In the genomic region with DNA sequence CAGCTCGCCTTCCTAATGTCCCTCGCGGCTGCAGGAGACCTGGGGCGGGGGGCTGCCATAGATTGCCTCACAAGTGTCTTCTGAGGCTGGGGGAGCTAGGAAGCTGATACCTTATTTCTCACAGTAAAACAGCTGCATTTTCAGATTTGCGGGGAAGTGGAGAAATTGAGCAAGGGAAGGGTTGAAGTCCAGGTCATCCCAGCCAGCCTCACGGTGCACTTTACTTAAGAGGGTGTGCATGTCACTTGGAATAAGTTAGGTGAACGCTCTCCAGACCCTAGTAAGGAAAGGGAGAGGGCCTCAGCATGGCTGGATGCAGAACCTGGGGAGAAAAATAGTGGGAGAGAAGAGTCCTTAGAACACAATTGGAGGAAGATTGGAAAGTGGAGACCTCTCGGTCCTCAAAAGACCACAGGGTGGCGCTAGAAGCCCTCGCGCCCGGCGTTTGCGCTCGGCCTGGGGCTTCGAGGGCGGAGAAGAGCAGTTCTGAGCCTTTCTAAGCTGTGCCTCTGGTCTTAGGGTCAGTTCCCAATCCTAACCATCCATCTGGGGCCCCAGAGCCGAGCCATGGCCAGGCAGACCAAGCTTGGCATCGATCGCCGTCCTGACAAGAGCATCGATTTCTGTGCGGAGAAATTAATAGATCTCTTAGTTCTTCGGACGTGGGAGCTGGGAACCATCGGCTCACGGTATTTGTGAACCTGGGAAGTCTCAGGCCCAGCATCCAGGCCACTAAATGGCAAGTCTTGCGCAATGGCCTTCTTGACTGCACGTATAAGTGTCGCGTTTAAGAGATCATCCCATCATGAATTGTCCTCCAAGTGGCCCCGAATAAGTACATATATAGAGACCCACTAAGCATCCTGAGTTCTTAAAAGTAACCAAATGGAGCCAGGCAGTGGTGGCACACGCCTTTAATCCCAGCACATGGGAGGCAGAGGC, we compare ENCODE assay signal across 8 mouse cellular contexts. TPM values are rescaled to one million over a fixed set of nuclear protein-coding genes. Genes with fewer than 3 reads are reported as not detected.
A peak's percentile ranks its signal among the peaks of the same experiment; 100 is the strongest.
DNase-seq lines count a peak whose midpoint lies in the region; ATAC-seq and TF ChIP-seq lines count a peak whose summit lies in the region.

No protein-coding gene starts in this region.

- no peaks in the 10 kb centered on the region for H3K4me1 ChIP-seq in thymus, adult 2 months (replicated peaks; ENCODE audit: control insufficient read depth, insufficient read depth, low read length)
- peaks cover 40% of the 10 kb centered on the region for H3K4me1 ChIP-seq in limb, embryonic 12.5 days (replicated peaks)
- peaks cover 35% of the 10 kb centered on the region for H3K4me1 ChIP-seq in midbrain, embryonic 12.5 days

- no peak for TF ChIP-seq POLR2A in thymus, adult 2 months (IDR thresholded peaks at IDR 0.05; ENCODE audit: control insufficient read depth, extremely low read depth, insufficient read depth, low read length, poor library complexity)

- no peaks in the 10 kb centered on the region for H3K36me3 ChIP-seq in thymus, adult 2 months (ENCODE audit: control insufficient read depth, insufficient read depth, low read length)
- H3K36me3 ChIP-seq in limb, embryonic 12.5 days, result no peaks in the 10 kb centered on the region
- H3K36me3 ChIP-seq in midbrain, embryonic 12.5 days, result no peaks in the 10 kb centered on the region

- intact Hi-C loops in gastrocnemius, adult 2 months (cut with DNase I), result loop anchor here (1.0 to 5.0 kb wide), 2 partner anchors 21 to 42 kb away; no protein-coding TSS in a partner anchor

- peak overlapping the region; percentile 62 for H3K4me2 ChIP-seq in limb, embryonic 12.5 days
- H3K4me2 ChIP-seq in midbrain, embryonic 12.5 days (replicated peaks), result peak overlapping the region; percentile 49

- H3K9me3 ChIP-seq in limb, embryonic 12.5 days, result no peaks in the 10 kb centered on the region
- H3K9me3 ChIP-seq in midbrain, embryonic 12.5 days, result no peaks in the 10 kb centered on the region

- peak overlapping the region; percentile 53 for H3K9ac ChIP-seq in limb, embryonic 12.5 days (replicated peaks)
- peak overlapping the region; percentile 46; the same call in 1 of the 2 replicates for H3K9ac ChIP-seq in midbrain, embryonic 12.5 days (replicated peaks)

- peak; percentile 56 for ATAC-seq in inflammation-experienced regulatory T-cells, adult 6 months
- ATAC-seq in limb, embryonic 12.5 days (ENCODE audit: insufficient number of reproducible peaks, insufficient read depth, low FRiP score, low TSS enrichment, low read depth), result no peak
- no peak; the same call in 1 of the 2 replicates for ATAC-seq in midbrain, embryonic 12.5 days (ENCODE audit: low FRiP score, low read depth)

- TF ChIP-seq CTCF in thymus, adult 2 months (IDR thresholded peaks at IDR 0.05; ENCODE audit: borderline replicate concordance, control insufficient read depth, extremely low read depth, insufficient read depth, low read length, poor library complexity), result peak; percentile 81
- peak; percentile 92 for TF ChIP-seq CTCF in gastrocnemius, adult 2 months (IDR thresholded peaks at IDR 0.05)

- DNase-seq in thymus, adult 2 months, result peak; percentile 54
- DNase-seq in thymus, adult 18-20 months, result no peak
- peak; percentile 58 to 75 for DNase-seq in cerebellum, postnatal 25 days
- peak; percentile 75 for DNase-seq in gastrocnemius, adult 2 months
- DNase-seq in spleen, postnatal 36 days (ENCODE audit: low spot score in 2 of 2), result peak; percentile 17 to 18

- no peak overlapping the region for H3K27ac ChIP-seq in thymus, adult 2 months (ENCODE audit: control insufficient read depth, insufficient read depth, low read length)
- no peak overlapping the region for H3K27ac ChIP-seq in gastrocnemius, adult 2 months
- H3K27ac ChIP-seq in limb, embryonic 12.5 days, result no peak overlapping the region
- H3K27ac ChIP-seq in midbrain, embryonic 12.5 days (replicated peaks), result no peak overlapping the region

- peaks cover 28% of the 10 kb centered on the region; the same call in 1 of the 2 replicates for H3K27me3 ChIP-seq in thymus, adult 2 months (ENCODE audit: control insufficient read depth, insufficient read depth, low read length)
- H3K27me3 ChIP-seq in limb, embryonic 12.5 days, result peaks cover 100% of the 10 kb centered on the region
- H3K27me3 ChIP-seq in midbrain, embryonic 12.5 days, result peaks cover 100% of the 10 kb centered on the region

- 19% methylated on average over 33 of the region's 33 CpGs for WGBS in thymus, adult 2 months
- WGBS in limb, embryonic 12.5 days, result 16% methylated on average over 33 of the region's 33 CpGs
- 14% methylated on average over 33 of the region's 33 CpGs for WGBS in midbrain, embryonic 12.5 days

- H3K4me3 ChIP-seq in thymus, adult 2 months (ENCODE audit: control insufficient read depth, insufficient read depth, low read length), result no peak overlapping the region
- H3K4me3 ChIP-seq in gastrocnemius, adult 2 months, result peak overlapping the region; percentile 58
- H3K4me3 ChIP-seq in limb, embryonic 12.5 days (replicated peaks), result peak overlapping the region; percentile 40
- H3K4me3 ChIP-seq in midbrain, embryonic 12.5 days, result peak overlapping the region; percentile 37

RNA-seq across cellular contexts. Expression of gene Ntrk1, which starts 0.6 kb away (rescaled TPM):
- polyA plus RNA-seq in thymus, adult 2 months (2012; rRNA removed), result 0.67 and 0.89 TPM in 2 replicates
- not detected for total RNA-seq in gastrocnemius, adult 2 months (2021)
- polyA plus RNA-seq in inflammation-experienced regulatory T-cells, adult 6 months (2017; shearing (Covaris generic)), result under 1 TPM in 1 of 3 experiments, not detected in 2; 0.17 TPM
- 1.5 and 5.1 TPM in 2 replicates for polyA plus RNA-seq in limb, embryonic 12.5 days (2016; fragmentation: Nextera tagmentation; extraction: Ambion mirVana)
- 3.0 and 3.9 TPM in 2 replicates for polyA plus RNA-seq in midbrain, embryonic 12.5 days (2016; fragmentation: Nextera tagmentation; extraction: Ambion mirVana)

RNA-seq across cellular contexts. Expression of gene Insrr, which starts 1.1 kb away (rescaled TPM):
- 0.58 and 0.64 TPM in 2 replicates for polyA plus RNA-seq in thymus, adult 2 months (2012; rRNA removed)
- total RNA-seq in gastrocnemius, adult 2 months (2021), result not detected
- polyA plus RNA-seq in inflammation-experienced regulatory T-cells, adult 6 months (2017; shearing (Covaris generic)), result 1 to 10 TPM in 2 of 3 experiments, under 1 TPM in 1; 0.42 to 1.2 (median 1.1) TPM
- polyA plus RNA-seq in limb, embryonic 12.5 days (2016; fragmentation: Nextera tagmentation; extraction: Ambion mirVana), result 0.40 and 0.44 TPM in 2 replicates
- polyA plus RNA-seq in midbrain, embryonic 12.5 days (2016; fragmentation: Nextera tagmentation; extraction: Ambion mirVana), result 1.2 TPM in 2 replicates

RNA-seq across cellular contexts. Expression of gene Pear1, which starts 28.5 kb away (rescaled TPM):
- 17.5 and 19.8 TPM in 2 replicates for polyA plus RNA-seq in thymus, adult 2 months (2012; rRNA removed)
- total RNA-seq in gastrocnemius, adult 2 months (2021), result 1 to 10 TPM; 6.3 to 8.4 TPM
- 100 to 1,000 TPM in 1 of 3 experiments, 10 to 100 TPM in 2; 65.9 to 108 (median 76.0) TPM for polyA plus RNA-seq in inflammation-experienced regulatory T-cells, adult 6 months (2017; shearing (Covaris generic))
- polyA plus RNA-seq in limb, embryonic 12.5 days (2016; fragmentation: Nextera tagmentation; extraction: Ambion mirVana), result 12.0 and 14.2 TPM in 2 replicates
- 8.9 and 12.6 TPM in 2 replicates for polyA plus RNA-seq in midbrain, embryonic 12.5 days (2016; fragmentation: Nextera tagmentation; extraction: Ambion mirVana)

RNA-seq across cellular contexts. Expression of gene Lrrc71, which starts 47.2 kb away (rescaled TPM):
- 0.39 and 0.56 TPM in 2 replicates for polyA plus RNA-seq in thymus, adult 2 months (2012; rRNA removed)
- under 1 TPM; 0.06 to 0.28 TPM for total RNA-seq in gastrocnemius, adult 2 months (2021)
- polyA plus RNA-seq in inflammation-experienced regulatory T-cells, adult 6 months (2017; shearing (Covaris generic)), result 1 to 10 TPM in 2 of 3 experiments, under 1 TPM in 1; 0.82 to 1.1 (median 1.1) TPM
- 0.33 and 0.39 TPM in 2 replicates for polyA plus RNA-seq in limb, embryonic 12.5 days (2016; fragmentation: Nextera tagmentation; extraction: Ambion mirVana)
- polyA plus RNA-seq in midbrain, embryonic 12.5 days (2016; fragmentation: Nextera tagmentation; extraction: Ambion mirVana), result 0.62 and 0.73 TPM in 2 replicates

RNA-seq across cellular contexts. Expression of gene Sh2d2a, which starts 50.9 kb away (rescaled TPM):
- 179 and 180 TPM in 2 replicates for polyA plus RNA-seq in thymus, adult 2 months (2012; rRNA removed)
- total RNA-seq in gastrocnemius, adult 2 months (2021), result not detected
- 100 to 1,000 TPM; 231 to 280 (median 232) TPM for polyA plus RNA-seq in inflammation-experienced regulatory T-cells, adult 6 months (2017; shearing (Covaris generic))
- polyA plus RNA-seq in limb, embryonic 12.5 days (2016; fragmentation: Nextera tagmentation; extraction: Ambion mirVana), result not detected in 2 replicates
- polyA plus RNA-seq in midbrain, embryonic 12.5 days (2016; fragmentation: Nextera tagmentation; extraction: Ambion mirVana), result not detected in 2 replicates

Comparison
In these comparisons a context has a peak if more than half of its experiments do, and no peak if none do; other contexts are left out.
1. DNase-seq: peak in thymus, adult 2 months (single experiment), cerebellum, postnatal 25 days (2 of 2), gastrocnemius, adult 2 months (single experiment) and spleen, postnatal 36 days (2 of 2); none in thymus, adult 18-20 months (0 of 2).